Comparison of ENCODE assay signal across 1 mouse cellular context in genomic region chr7:44246055-44246983, GRCm38 (mm10).
A peak's percentile ranks its signal among the peaks of the same experiment; 100 is the strongest.
TF ChIP-seq lines count a peak whose summit lies in the region.

Gene 1700028J19Rik (minus strand): TSS chr7:44246695.
Gene 2410002F23Rik (plus strand): TSS chr7:44246722.

TF ChIP-seq in MEL, 35 proteins besides CTCF, POLR2A, EP300 and RAD21 (continued from another document):
- TF ChIP-seq SIN3A (IDR thresholded peaks at IDR 0.05; ENCODE audit: low read length) (peak; percentile 78; the same call in 1 of the 2 replicates), MXI1 (IDR thresholded peaks at IDR 0.05; ENCODE audit: low read depth, low read length) (peak; percentile 89), ETS1 (IDR thresholded peaks at IDR 0.05; ENCODE audit: low read depth, low read length) (no peak), MEF2A (IDR thresholded peaks at IDR 0.05; ENCODE audit: extremely low read depth, insufficient replicate concordance, low read depth, low read length, poor library complexity, severe bottlenecking) (no peak), TBP (IDR thresholded peaks at IDR 0.05; ENCODE audit: low read depth, low read length) (peak; percentile 98), JUND (IDR thresholded peaks at IDR 0.05; ENCODE audit: low read depth, low read length) (no peak), NRF1 (IDR thresholded peaks at IDR 0.05; ENCODE audit: insufficient read depth, low read depth, low read length, poor library complexity, severe bottlenecking) (0 out of 2 replicates have a peak, but pooled peaks have one; percentile 37), HCFC1 (IDR thresholded peaks at IDR 0.05; ENCODE audit: low read depth, low read length) (peak; percentile 86), CHD2 (IDR thresholded peaks at IDR 0.05; ENCODE audit: low read length) (no peak), ZNF384 (IDR thresholded peaks at IDR 0.05; ENCODE audit: low read depth, low read length) (no peak), MYC (IDR thresholded peaks at IDR 0.05; ENCODE audit: low read depth, low read length) (peak; percentile 95), NELFE (IDR thresholded peaks at IDR 0.05; ENCODE audit: low read depth, low read length) (peak; percentile 99)
